Mouse (Mus musculus) cerebellum, postnatal 4 days (tissue): Measurements from ENCODE around the gene Prkaa1.
"Not testable (repeated sequence)": the region's sequence is repeated elsewhere in the genome, so short reads cannot be mapped to it uniquely, and the experiment has no call there.

Experiments used
- DNase-seq, 2 experiments: peaks; one replicate each; pipeline ENCODE4 v3.0.0; 2022; ENCODE audit warnings: low spot score in 2 of 2, mixed read lengths in 1 of 2

Gene Prkaa1

DNA sequence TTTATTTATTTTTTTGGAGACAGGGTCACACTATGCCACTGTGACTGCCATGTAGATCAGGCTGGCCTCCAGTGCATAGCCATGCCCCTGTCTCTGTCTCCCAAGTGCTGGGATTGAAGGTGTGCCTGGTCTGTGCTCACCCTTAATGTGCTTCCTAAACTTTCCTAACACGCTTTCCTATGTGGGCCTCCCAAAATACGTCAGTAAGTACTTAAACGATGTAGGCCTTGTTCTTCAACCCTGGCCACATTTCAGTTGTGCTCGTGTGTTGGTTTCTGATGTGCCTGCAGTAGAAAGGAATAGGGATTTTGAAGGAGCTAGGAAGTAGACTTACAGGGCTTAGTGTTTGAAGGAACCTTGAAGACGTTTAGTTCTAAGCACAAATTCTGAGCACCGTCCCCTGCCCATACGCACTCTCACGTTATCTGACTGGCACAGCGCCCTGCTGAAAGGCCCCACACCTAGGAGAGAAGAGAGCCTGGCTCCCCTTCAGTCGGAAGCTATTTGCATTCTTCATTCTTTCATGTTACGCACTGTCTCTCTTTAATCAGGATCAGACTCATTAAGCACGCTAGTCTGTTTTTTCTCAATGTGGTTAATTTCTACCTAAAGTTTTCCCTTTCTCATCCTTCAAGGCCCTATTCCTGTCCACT, 21.6 kb downstream of the Prkaa1 start:
- DNase-seq, result no peak

DNA sequence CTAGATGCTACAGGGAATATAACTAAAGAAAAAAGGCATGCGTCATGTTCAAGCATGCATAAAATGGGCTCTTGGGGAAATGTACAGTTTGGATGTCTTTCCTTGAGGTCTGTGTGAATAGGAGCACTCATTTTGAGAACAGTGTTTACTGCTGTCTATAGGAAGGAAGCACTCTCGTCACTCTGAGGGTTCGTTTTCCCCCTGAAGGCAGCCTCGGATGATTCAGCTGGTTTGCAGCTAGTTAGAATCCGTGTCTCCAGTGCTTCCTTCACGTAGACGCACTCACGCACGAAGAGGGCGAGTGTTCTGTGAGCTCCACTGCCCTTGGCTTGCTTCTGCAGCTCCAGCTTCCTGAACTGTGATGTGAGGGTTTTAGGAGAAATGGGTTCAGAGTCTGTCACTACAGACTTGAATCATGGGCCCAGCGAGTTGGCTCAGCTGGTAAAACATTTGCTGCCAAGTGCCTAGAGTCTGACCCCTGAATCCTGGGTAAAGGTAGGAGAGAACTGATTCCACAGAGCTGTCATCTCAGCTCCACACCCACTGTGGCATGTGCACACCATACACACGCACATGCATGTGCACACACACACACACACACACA, 29.7 kb downstream of the Prkaa1 start:
- no peak for DNase-seq

DNA sequence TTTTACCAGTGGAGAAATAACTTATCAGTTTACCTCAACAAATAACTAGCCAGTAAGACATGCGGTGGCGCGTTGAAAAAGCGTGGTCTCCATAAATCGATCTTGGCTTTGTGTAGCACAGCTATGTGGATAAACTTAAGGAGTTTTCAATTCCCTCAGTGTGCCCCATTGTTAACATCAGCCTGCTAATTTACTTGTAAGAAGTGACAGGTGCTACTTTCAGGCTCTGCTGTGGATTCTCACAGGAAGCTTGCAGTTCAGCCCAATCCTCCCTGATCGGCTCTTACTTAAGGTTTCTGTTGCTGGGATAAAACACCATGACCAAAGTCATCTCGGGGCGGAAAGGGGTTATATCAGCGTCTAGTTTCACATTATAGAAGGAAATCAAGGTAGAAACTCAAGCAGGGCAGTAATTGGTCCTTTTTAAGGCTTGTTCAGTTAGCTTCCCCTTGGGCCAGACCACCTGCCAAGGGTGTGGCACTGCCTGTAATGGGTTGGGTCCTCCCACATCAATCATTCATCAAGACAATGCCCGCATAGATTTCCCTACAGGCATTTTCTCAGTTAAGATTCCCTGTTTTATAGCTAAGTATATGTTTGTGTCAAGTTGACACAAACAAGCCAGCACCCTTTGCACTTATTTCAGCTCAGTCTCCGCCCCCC, 41.1 kb downstream of the Prkaa1 start:
- no peak for DNase-seq

DNA sequence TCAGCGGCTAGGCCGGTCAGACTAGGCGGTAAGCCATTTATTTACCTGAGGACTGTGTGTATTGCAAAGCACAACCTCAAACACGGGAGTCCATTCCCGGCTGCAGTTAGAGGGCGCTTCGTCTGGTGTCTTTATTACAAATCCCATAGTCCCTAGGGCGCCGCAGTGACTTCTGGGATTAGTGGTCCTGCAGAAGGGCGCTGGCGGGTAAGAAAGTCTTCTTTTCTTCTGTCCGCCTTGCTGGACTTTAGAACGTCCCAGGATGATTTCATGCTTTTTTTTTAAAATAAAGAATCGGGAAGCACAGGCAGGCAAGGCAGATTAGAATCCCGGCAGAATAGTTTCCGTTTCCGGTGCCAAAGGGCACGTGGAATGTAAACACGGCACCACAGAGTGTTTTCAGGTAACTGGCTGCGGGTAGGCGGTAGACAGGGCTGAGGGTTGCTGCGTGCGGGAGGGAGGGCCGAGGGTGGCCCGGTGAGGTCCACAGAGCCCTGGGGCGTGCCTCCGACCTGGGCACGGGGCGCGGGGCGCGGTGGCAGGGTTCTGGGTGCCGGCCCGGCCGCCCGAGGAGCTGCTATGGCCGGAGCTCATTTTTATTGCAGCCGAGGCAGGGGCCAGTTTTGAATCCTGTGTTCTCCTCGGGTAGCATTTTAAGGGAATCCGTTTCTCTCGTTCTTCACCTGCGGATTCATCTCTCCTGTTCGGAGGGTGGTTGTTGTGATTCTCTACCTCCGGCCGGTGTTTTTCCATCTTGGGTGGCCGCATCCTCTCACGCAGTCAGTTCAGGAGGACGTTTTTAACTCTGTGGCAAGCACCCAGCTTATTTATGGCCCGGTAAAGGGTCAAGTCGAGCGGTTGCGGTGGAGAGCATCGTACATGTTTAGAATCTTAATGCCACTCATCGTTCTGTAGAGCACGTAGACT, 42.0 kb downstream of the Prkaa1 start, which contains the start of gene Ttc33:
Gene Ttc33 (plus strand): TSS at position 160 of the 927 bp plus-strand sequence.
- DNase-seq, result peak; percentile 52 to 68

DNA sequence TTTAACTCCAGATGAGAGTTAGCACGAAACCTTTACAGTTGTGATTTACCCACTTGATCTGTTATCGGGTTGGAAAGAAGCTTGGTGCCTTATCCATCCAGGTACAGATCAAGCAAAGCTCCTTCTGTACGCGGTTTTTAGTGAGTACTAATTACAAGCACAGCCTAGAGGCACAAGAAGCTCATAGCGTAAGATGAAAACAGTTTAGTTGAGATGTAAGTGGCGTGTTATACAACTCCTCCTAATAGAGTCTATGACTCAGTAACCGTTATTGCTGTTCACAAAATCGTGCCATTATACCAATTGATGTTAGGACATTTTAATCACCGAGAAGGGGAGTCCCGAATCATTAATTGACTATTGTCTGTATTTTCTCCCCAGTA, 42.6 kb downstream of the Prkaa1 start:
- DNase-seq, result no peak

DNA sequence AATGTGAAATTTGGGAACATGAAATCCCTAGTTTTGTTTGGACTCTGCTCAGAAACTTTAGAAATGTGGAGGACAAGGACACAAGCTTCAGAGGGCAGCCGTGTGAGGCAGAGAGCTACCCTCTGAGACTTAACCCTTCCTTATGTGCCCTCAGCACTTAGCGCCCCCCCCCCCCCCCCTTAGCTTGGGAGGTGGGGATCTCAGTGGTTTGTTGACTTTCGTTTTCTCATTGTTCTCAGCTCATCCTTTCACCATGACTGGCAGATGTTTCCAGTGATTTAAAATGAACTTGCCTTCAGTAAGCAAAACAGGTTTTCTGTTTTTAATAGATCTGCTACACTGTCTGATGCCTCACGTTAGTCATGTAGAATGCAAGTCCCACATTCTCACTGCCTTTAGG, 43.5 kb downstream of the Prkaa1 start:
- no peak for DNase-seq

DNA sequence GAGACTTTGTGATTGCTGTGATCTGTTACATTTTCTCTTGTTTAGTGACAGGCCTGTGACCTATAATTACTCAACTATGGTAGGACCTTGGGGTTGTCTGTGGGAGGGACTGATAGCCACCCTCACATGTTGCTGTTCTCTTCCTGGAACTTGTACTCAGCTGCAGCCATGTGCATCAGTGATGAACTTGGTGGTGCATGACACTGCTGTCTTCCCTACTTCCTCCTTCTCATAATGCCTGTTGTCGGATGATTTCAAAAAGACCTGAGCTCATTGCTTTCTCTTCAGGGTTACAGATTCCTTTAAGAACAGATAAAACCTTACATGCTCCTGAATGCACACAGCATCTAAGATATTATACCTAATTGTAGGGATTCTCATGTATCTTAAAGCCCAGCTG, 44.4 kb downstream of the Prkaa1 start:
- no peak for DNase-seq

DNA sequence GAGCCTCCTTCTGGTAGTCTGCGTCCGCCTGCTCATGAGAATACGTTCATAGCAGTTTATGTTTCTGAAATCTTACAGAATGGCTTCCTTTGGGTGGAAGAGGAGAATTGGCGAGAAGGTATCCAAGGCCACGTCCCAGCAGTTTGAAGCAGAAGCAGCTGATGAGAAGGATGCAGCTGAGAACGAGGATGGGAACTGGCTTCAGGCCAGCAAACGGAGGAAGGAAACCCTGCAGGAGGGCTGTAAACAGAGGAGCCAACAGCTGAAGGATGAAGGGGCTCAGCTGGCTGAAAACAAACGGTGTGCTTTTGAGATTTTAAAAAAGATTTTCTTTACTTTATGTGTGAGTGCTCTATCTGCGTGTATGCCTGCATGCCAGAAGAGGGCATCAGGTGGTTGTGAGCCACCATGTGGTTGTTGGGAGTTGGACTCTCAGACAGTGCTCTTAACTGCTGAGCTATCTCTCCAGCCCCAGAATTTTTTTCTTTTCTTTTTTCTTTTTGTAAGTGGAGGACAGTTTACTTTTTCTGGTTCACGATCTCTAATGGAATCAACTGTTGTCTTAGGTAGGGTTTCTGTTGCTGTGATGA, 45.9 kb downstream of the Prkaa1 start:
- DNase-seq, result no peak

DNA sequence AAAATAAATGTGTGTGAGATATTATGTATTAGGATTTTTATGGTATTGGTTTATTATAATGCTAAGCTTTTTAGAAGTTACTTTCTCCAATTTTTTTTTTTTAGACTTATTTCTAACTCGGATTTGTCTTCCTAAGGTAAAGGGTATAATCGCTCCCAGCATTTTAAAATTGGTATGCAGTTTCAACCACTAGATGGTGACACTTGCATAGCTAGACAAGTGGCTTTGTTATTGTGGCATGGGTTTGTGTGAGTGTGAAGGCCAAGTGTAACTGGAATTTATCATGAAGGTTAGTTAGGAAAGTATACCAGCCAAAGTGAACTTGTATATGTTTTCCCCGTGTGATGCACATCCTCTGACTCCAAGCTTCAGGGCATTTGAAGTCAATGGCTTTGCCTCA, 50.2 kb downstream of the Prkaa1 start:
- no peak for DNase-seq

DNA sequence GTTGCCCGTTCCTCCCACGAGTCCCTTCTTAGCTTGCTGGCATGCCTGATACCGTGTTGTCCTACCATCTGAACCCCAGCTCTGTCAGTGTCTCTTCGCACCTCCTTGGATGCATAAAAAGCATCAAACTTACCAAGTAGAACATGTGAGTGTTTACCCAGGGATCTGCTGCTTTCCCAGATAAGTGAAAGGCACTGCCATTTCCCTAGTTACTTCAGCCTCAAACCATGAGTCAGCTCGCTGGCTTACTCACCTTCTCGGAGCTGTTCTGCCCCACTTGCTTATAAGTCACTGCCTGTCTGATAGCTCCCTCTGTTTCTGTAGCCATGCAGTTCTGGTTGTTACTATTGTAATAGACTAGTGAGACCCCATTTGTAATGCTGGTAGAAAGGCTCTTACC, 50.8 kb downstream of the Prkaa1 start:
- no peak for DNase-seq

DNA sequence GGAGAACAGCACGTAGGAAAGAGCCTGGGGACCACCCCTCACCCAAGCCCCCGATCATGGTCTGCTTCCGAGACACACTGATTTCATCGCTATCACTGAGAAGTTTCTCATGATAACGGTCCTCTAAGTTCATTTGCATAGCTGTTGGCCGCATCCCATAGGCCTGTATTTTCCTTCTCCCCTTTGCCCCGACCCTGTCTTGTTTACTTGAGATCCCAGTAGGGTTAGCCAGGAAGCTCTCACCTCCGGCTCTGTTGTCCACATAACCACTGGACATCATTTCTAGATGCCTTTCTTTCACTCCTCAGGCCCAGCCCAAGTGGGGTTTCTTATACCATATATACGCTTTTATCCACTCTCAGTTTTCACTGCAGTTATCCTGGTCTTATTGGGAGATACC, 51.3 kb downstream of the Prkaa1 start:
- no peak for DNase-seq

DNA sequence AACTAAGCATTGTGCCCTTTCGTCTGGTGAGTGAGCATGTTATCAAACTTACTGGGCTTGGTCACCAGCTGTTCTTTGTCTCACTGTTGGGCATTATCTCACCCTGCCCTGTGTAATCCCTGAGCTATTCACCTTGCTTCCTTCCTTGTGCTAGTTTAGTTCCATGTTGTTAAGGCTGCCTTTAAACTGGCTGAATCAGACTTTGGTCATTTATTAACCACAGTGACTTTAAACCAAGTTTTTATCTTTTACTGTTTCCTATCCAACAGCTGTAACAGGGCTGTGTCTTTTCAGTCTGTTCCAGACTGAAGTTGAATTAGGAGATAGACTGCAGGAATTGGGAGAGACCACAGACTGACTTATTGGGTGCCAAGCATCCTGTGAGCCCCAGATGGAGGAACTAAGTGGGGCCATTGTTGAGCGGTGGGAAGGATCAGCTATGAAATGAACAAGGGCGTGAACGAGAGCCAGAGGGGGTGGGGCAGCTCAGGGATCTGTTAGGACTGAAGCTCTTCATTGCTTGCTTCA, 52.4 kb downstream of the Prkaa1 start:
- no peak for DNase-seq

DNA sequence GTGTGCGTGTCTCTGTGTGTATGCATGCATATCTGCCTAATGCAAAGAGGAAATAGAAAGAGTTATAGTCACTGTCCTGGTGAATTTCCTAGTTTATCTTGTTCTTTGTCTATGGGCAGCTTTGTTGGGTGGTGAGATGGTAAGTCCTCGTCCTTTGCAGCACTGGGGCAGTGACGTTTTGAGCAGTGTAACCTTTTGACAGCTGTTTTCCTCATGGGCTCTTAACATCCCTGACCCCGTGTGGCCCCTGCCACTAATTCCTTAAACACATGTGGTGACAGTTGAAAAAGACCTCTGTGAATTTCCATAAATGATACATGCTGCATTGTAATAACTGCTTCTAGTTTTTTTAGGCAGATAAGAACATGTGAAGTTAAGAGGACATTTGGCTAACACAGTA, 53.0 kb downstream of the Prkaa1 start:
- no peak for DNase-seq

DNA sequence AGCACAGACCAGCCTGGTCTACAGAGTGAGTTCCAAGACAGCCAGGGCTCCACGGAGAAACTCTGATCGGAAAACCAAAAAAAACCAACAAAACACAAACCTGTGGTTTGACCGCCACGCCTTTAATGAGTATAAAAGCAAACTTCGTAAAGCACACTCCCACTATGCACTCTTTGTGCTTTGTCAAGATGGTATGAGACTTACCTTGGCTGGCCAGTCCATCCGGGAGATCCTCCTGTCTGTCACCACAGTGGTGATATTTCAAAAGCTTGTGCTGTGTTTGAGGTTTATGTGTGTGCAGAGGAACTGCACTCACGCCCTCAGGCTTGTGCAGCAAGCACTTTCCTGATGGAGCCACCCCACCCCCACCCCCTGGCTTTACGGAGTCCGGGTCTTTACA, 61.6 kb downstream of the Prkaa1 start:
- no peak for DNase-seq

DNA sequence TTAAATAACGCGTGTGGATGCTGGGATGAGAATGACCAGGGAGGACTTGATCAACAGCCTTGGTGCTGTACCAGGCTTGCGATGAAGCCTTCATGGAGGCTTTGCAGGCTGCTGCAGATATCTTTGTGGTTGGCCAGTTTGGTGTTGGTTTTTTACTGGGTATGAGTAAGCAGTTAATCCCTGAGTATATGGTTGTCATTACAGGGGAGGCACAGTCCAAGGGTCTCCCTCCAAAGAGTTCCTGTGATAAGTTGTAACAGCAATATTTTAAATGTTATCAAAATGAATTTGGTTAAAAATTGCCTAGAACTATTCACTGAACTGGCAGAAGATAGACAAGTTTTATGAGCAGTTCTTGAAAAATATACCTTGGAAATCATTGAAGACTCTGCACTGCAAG, 65.5 kb downstream of the Prkaa1 start:
- no peak for DNase-seq

DNA sequence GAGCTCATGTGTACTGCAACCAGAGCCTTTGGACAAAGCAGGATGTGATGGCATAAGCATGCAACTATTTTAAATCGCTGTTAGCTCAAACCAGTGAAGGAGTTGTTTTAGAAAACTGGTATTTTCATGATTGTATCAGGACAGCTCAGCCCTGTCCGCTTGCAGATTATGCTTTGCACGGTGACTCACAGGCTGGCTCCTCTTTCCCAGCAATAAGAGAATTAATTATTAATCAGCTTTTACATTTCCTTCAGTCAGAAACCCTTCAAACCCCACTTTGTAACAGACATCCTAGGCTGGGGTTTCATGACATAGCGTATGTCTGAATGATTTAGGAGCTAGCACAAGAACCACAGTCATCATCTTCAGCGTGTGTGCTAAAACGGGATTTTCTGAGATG, 76.8 kb downstream of the Prkaa1 start:
- no peak for DNase-seq

DNA sequence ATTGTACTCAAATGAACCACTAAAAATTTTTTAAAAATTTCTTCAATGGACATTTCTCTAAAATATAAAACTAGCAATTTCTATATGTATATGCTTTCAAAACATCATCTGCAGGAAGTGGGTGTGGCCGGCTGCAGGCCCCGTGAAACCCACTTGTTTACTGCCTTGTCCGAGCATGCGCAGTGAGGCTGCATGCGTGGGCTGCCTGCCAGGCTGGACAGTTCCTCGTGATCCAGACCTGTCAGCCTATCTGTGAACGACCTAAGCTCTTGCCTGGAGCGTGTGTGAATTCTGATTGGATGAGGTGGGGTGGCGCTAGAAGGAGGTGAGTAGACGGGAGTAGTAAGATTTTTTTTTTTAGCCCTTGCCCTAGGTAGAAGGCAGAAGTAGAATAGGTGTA, 87.1 kb downstream of the Prkaa1 start:
- DNase-seq, result not testable (repeated sequence)
